Mouse (Mus musculus) limb, embryonic 14.5 days (tissue): ENCODE measurements around the gene Wwp2. TPM values are rescaled to one million over a fixed set of nuclear protein-coding genes. Genes with fewer than 3 reads are reported as not detected.

Experiments used
- ATAC-seq: fragments of 200-750 bp; cut with Nextera tagmentation; 2 replicates; pipeline ENCODE4 v1.8.0; 2017; ENCODE audit warnings: low read depth, moderate number of reproducible peaks, moderate TSS enrichment; ENCODE audit not compliant: low FRiP score
- DNase-seq: peaks from one replicate; pipeline ENCODE4 v3.0.0-alpha.2; 2015; ENCODE audit warnings: low spot score
- H3K27ac ChIP-seq: fragments of 300-500 bp; sonication (generic); replicated peaks from 2 replicates; pipeline ENCODE4 v1.5.1; 2014; ENCODE audit warnings: low read depth, mild to moderate bottlenecking, low read length, moderate library complexity, mixed read lengths
- H3K27me3 ChIP-seq: fragments of 300-500 bp; sonication (generic); 2 replicates; pipeline ENCODE4 v1.6.1; 2014; ENCODE audit warnings: low read length, mixed read lengths; ENCODE audit not compliant: control insufficient read depth, insufficient read depth
- H3K36me3 ChIP-seq: fragments of 300-500 bp; sonication (generic); 2 replicates; pipeline ENCODE4 v1.6.1; 2014; ENCODE audit warnings: mild to moderate bottlenecking, low read length, moderate library complexity, mixed read lengths; ENCODE audit not compliant: control insufficient read depth, insufficient read depth
- H3K4me1 ChIP-seq: fragments of 300-500 bp; sonication (generic); 2 replicates; pipeline ENCODE4 v1.6.1; 2014; ENCODE audit warnings: antibody characterized with exemption, low read length, mixed read lengths; ENCODE audit not compliant: control insufficient read depth, insufficient read depth
- H3K4me2 ChIP-seq: fragments of 300-500 bp; sonication (generic); replicated peaks from 2 replicates; pipeline ENCODE4 v1.6.1; 2014; ENCODE audit warnings: low read depth, mild to moderate bottlenecking, low read length, moderate library complexity; ENCODE audit not compliant: severe bottlenecking
- H3K4me3 ChIP-seq: fragments of 300-500 bp; sonication (generic); replicated peaks from 2 replicates; pipeline ENCODE4 v1.5.1; 2014; ENCODE audit warnings: low read length
- H3K9ac ChIP-seq: fragments of 300-500 bp; sonication (generic); 2 replicates; pipeline ENCODE4 v1.6.1; 2014; ENCODE audit warnings: mild to moderate bottlenecking, low read depth, low read length, moderate library complexity; ENCODE audit not compliant: severe bottlenecking
- H3K9me3 ChIP-seq: fragments of 300-500 bp; sonication (generic); 2 replicates; pipeline ENCODE4 v1.6.1; 2016; ENCODE audit warnings: low read length; ENCODE audit not compliant: control insufficient read depth
- POLR2A ChIP-seq: fragments of 200-500 bp; IDR thresholded peaks from 2 replicates; pipeline ENCODE4 v1.8.0; 2012; ENCODE audit warnings: inconsistent platforms, mild to moderate bottlenecking, moderate library complexity, borderline replicate concordance; ENCODE audit not compliant: insufficient read depth, insufficient read length; ENCODE audit errors: extremely low read depth
- WGBS: fragments of 180-500 bp; shearing (Covaris S2); extraction: QIAGEN DNeasy Blood & Tissue Kit; methylation state at CpG from one replicate; pipeline ENCODE4 v1.1.7; 2014; 5-methylcytosine and 5-hydroxymethylcytosine counted together
- polyA plus RNA-seq, 2 experiments: library from polyadenylated mRNA; depleted of rRNA in 1 of 2; stranded (reverse) in 1 of 2; unstranded in 1 of 2; fragments of >200 nt; fragmentation: Nextera tagmentation in 1 of 2; extraction: Ambion mirVana in 1 of 2; gene quantifications; 2 replicates each; pipeline versions ENCODE4 v1.2.1 to v1.2.3; 2012 to 2014

Wwp2 gene
- polyA plus RNA-seq, 2 experiments: 153 to 315 TPM

DNA sequence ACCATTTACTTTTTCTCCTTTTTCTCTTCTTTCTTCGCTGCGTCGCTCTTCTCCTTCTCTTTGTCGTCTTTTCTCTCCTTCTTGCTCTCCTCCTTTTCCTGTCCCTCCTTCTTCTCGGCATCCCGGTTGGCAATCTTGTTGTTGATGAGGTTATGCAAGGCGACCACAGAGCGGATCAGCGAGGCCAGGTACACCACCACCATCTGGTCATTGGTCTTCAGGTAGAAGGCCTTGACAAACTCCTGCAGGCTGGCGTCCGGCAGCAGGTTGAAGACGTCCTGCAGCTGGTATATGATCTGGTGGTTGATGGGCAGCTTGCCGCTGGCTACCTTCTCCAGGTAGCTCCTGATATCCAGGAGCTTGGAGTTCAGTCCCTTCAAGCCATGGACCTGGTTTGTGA, 144.7 kb downstream of the Wwp2 start:
- DNase-seq: no peak
- Histone ChIP-seq H3K4me1 (no peaks in the 10 kb centered on the region), H3K27ac (no peak overlapping the region), H3K27me3 (no peaks in the 10 kb centered on the region), H3K4me3 (no peak overlapping the region), H3K4me2 (no peak overlapping the region), H3K9ac (no peak overlapping the region), H3K36me3 (peaks cover 75% of the 10 kb centered on the region), H3K9me3 (no peaks in the 10 kb centered on the region)
- ATAC-seq: no peak
- WGBS: 94% methylated on average over 13 of the region's 13 CpGs
- TF ChIP-seq POLR2A: no peak

DNA sequence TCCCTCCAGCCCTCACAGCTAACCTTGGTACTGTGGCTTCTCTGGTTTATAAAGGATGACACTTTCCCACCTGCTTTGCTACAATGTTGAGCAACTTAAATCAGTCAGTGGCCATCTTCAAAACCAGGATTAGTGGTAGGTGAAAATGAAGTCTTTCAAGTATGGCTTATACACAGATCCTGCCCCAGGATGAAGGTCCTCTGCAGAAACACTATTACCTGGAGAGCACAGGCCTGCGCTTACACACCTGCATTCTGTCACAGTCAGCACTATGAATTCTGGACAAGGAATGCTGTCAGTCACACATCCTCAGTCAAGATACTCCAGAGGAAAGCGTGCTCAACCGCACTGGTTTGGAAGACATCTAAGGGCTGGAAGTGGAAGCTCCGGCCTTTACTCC, 145.4 kb downstream of the Wwp2 start:
- no peaks in the 10 kb centered on the region for H3K27me3 ChIP-seq
- no peaks in the 10 kb centered on the region for H3K9me3 ChIP-seq
- H3K4me2 ChIP-seq: no peak overlapping the region
- H3K27ac ChIP-seq: no peak overlapping the region
- no peak overlapping the region for H3K9ac ChIP-seq
- H3K4me3 ChIP-seq: no peak overlapping the region
- TF ChIP-seq POLR2A: no peak
- H3K36me3 ChIP-seq: peaks cover 81% of the 10 kb centered on the region
- DNase-seq (no peak), ATAC-seq (no peak)
- H3K4me1 ChIP-seq: peaks cover under 1% of the 10 kb centered on the region; the same call in 1 of the 2 replicates
- 95% methylated on average over 4 of the region's 4 CpGs for WGBS

DNA sequence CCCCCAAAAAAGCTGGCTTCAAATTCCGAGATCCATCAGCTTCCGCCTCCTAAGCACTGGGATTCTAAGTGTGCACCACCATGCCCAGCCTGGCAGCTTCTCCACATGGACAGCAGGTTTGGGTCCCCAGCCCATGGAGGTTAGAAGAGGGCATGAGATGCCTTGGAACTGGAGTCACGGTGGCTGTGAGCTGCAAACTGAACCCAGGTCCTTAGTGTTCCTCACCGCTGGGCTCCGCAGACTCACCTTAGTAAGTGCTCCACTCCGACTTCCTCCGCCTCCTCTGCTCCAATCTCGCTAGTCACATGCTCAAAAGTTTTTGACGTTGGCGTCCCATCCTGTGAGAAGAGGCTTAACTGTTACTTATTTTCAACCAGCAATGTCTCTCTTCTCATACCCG, 146.0 kb downstream of the Wwp2 start:
- peaks cover 6% of the 10 kb centered on the region; the same call in 1 of the 2 replicates for H3K4me1 ChIP-seq
- DNase-seq (no peak), ATAC-seq (no peak)
- no peak for TF ChIP-seq POLR2A
- no peaks in the 10 kb centered on the region for H3K27me3 ChIP-seq
- H3K27ac ChIP-seq: no peak overlapping the region
- 92% methylated on average over 11 of the region's 11 CpGs for WGBS
- no peak overlapping the region for H3K4me3 ChIP-seq
- H3K9me3 ChIP-seq: no peaks in the 10 kb centered on the region
- peaks cover 81% of the 10 kb centered on the region for H3K36me3 ChIP-seq
- H3K4me2 ChIP-seq: no peak overlapping the region
- H3K9ac ChIP-seq: no peak overlapping the region

DNA sequence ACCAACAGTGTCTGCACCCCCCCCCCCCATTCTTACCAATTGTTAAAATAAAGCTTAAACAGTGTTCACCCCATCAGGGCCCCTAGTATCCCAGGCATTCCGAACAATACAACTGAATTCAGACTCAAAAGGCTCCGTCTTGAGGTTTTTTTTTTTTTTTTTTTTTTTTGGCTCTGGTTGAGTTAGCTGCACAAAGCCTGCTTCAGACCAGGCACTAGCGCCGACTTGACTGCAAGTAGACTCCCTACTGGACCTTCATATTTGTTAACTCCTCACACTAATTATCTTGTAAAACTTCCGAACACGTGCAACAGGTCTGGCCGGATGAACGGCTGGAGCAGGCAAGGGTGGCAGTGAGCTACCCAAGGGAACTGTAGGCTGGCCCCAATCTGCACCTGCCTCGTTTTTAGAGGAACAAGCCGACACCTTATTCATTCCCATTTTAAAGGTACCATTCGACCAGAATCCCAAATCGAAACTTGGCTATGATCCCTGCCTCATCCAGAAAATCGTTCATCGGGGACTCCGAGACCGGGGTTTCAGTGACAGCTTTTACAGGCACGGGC, 151.3 kb downstream of the Wwp2 start:
- under 1% methylated on average over 17 of the region's 17 CpGs for WGBS
- peak overlapping the region; percentile 89 for H3K27ac ChIP-seq
- no peaks in the 10 kb centered on the region for H3K9me3 ChIP-seq
- no peaks in the 10 kb centered on the region for H3K27me3 ChIP-seq
- peak overlapping the region; percentile 90 for H3K9ac ChIP-seq
- ATAC-seq (peak; percentile 5; the same call in 1 of the 2 replicates), DNase-seq (no peak)
- TF ChIP-seq POLR2A: no peak
- peaks cover 8% of the 10 kb centered on the region; the same call in 1 of the 2 replicates for H3K4me1 ChIP-seq
- H3K4me3 ChIP-seq: peak overlapping the region; percentile 97
- peaks cover 38% of the 10 kb centered on the region for H3K36me3 ChIP-seq
- H3K4me2 ChIP-seq: peak overlapping the region; percentile 82

DNA sequence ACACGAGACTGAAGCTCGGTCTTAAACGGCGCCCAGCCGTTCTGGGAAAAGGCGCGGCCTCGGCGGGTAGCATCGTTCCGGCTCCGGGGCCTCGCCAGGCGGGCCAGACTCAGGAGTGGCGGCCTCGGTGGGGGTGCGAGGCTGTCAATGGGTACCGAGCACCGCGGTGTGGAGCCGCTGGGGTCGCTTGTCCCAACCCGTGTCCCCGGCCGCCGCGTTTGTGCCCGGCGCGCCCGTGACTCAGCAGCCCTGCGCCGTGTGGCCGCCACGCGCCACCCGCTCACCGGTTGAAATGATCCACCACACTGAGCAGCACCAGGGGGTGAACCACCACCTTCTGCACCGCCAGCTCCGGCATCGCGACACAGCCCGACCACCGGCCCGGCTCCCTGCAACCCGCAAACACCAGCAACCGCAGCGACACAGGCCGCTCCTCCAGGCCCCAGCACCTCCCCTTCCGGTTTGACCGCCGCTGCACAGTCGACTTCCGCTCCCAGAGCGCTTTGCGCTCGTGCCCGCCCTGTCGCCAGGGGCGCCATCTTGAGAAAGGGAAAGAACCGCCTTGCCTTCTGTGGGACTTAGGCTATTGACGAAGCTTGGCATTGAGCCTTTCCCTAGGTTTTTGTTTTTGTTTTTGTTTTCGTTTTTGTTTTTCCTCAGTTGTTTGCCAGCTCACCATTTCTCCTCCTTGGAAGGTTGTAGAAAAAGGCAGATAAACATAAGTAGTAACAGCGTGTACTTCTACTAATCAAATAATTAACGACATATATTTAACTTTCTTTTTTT, 152.0 kb downstream of the Wwp2 start, which contains the start of gene Psmd7:
TSS of gene Psmd7 (minus strand) at position 470 of the 786 bp plus-strand sequence.
- H3K36me3 ChIP-seq: peaks cover 32% of the 10 kb centered on the region
- ATAC-seq (peak; percentile 94), DNase-seq (peak; percentile 95)
- peak within 1 kb of the TSS; percentile 82 for H3K4me2 ChIP-seq
- peaks cover 8% of the 10 kb centered on the region; the same call in 1 of the 2 replicates for H3K4me1 ChIP-seq
- peak; percentile 80; the same call in 1 of the 2 replicates for TF ChIP-seq POLR2A
- WGBS: 2% methylated on average over 58 of the region's 65 CpGs
- no peaks in the 10 kb centered on the region for H3K9me3 ChIP-seq
- peak within 1 kb of the TSS; percentile 90 for H3K9ac ChIP-seq
- H3K4me3 ChIP-seq: peak within 1 kb of the TSS; percentile 97
- peak within 1 kb of the TSS; percentile 89 for H3K27ac ChIP-seq
- H3K27me3 ChIP-seq: no peaks in the 10 kb centered on the region
